Mouse (Mus musculus) hindbrain, embryonic 13.5 days (tissue): ENCODE measurements around the gene Prtg. TPM values are rescaled to one million over a fixed set of nuclear protein-coding genes. Genes with fewer than 3 reads are reported as not detected.

Experiments
- polyA plus RNA-seq: library from polyadenylated mRNA; unstranded; fragments of >200 nt; fragmentation: Nextera tagmentation; extraction: Ambion mirVana; gene quantifications from 2 replicates; pipeline ENCODE4 v1.2.1, GENCODE M21; 2015

Prtg gene
- polyA plus RNA-seq, 1 experiment from 2014 or later, result 0.74 TPM

Other genes with a start within 250 kb of the Prtg start
- gene Nedd4, start 144.5 kb upstream of the Prtg start, polyA plus RNA-seq, result 514 and 518 TPM in 2 replicates
- 13.3 and 13.6 TPM in 2 replicates for gene Pygo1, start 118.8 kb downstream of the Prtg start, polyA plus RNA-seq
- 2.4 and 3.0 TPM in 2 replicates for gene Dyx1c1, start 151.9 kb downstream of the Prtg start, polyA plus RNA-seq
- gene Gm44503, start 152.0 kb downstream of the Prtg start, polyA plus RNA-seq, result 0.05 TPM in 1 of 2 replicates, not detected in the other
- 29.9 and 33.7 TPM in 2 replicates for gene Ccpg1os, start 178.5 kb downstream of the Prtg start, polyA plus RNA-seq
- gene Ccpg1, start 178.6 kb downstream of the Prtg start, polyA plus RNA-seq, result 42.7 and 43.9 TPM in 2 replicates
- gene Pigb, start 233.5 kb downstream of the Prtg start, polyA plus RNA-seq, result 13.4 and 14.1 TPM in 2 replicates
- gene Rab27a, start 238.0 kb downstream of the Prtg start, polyA plus RNA-seq, result 1.3 and 2.3 TPM in 2 replicates